Mouse (Mus musculus) cerebellum, adult 9-11 months (tissue): ENCODE results near the gene Fabp1.

ENCODE experiments used
- DNase-seq: peaks from one replicate; pipeline ENCODE4 v3.0.0; 2022

Fabp1 gene

GRCm38 (mm10) chr6:71221501-71221900 lies 21.9 kb downstream of the Fabp1 start:
- DNase-seq = no peak

- DNase-seq = no peak
These were observed 24.7 kb downstream of the Fabp1 start for GRCm38 (mm10) chr6:71224184-71224943.

- DNase-seq = no peak
These were observed 26.9 kb downstream of the Fabp1 start for GRCm38 (mm10) chr6:71226544-71226943.

DNA sequence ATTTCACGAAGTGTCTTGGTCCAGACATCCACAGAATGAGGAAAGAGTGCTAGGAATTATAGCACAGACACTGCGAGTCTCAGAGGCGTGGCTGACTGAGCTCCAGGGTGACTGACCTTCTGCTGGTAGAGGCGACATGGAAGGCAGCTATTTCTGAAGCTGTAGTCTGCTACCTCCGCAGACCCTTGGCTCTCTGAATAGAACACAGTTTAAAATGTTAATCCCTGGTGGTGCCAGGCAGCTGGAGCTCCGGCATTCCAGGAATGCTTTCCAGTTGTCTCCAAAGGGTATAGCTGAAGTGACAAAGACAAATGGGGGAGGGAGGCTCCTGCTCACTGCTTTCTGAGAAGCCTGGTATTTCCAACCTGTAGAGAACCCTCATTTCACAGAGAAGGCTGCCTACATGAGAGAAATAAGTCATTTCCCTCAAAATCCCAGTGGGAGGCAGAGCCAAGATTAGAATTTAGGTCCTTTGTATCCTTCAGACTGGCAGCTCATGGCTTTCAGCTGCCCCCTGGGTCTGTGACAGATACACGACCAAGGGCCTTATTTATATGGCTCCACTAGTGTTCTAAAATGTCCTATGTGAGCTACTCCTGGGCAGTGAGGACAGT lies 27.6 kb downstream of the Fabp1 start:
- no peak for DNase-seq

- DNase-seq = no peak
These were observed 35.5 kb downstream of the Fabp1 start for GRCm38 (mm10) chr6:71235121-71235520.

DNA sequence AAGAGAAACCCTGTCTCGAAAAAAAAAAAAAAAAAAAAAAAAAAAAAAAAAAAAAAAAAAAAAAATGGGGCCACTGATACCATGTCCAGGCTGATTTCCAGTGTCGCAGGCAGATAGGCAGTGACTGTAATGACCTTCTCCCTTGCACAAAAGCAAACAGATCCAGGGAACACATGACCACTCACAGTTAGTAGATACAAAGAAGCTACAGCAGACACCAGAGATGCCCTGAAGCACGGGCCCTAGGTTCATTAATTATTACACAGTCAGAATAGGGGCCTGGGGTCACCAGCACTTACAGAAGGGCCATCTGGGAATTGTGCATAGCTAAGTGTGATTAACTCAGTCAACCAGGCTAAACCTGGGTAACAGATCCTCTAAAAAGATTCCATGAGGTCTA lies 36.3 kb downstream of the Fabp1 start:
- DNase-seq = no peak

DNA sequence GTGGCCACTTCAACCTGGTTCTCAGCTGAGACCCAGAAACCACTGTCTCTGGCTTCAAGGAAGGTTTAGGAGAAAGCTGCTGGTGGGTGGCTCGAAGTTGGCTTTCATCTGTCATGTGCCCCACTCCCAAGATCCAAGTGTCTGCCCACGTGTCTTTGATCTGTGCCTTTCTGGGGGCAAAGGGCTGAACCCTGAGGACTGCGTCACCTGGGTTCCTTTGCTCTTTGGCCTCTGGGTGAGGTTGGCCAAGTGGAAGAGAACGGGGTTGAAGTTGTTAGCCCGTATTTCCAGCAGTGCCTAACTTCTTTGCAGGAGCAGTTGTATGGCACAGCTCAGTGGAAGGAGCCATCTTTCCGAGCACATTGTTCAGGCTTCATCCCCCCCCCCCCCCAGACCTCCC lies 36.9 kb downstream of the Fabp1 start:
- no peak for DNase-seq

DNA sequence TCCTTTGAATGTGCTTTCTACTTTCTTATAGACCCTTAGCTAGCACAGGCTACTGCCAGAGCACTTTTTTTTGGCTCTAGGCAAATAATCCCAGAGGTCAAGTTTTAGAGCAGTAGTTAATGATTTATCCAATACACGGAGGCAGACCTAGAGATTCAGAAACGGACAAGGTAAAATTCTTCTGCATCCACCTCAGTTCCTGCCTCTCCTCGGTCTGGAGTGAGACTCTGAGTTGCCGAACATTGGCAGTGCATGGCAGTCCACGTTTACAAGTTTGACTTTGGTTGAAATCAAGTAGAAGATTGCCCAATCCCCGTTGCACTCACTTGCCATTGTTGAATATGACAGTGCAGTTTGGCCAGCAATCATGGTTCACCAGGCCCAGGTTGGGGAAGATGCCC lies 37.4 kb downstream of the Fabp1 start:
- DNase-seq = no peak

GRCm38 (mm10) chr6:71239069-71239750 lies 39.6 kb downstream of the Fabp1 start:
- DNase-seq = no peak

DNA sequence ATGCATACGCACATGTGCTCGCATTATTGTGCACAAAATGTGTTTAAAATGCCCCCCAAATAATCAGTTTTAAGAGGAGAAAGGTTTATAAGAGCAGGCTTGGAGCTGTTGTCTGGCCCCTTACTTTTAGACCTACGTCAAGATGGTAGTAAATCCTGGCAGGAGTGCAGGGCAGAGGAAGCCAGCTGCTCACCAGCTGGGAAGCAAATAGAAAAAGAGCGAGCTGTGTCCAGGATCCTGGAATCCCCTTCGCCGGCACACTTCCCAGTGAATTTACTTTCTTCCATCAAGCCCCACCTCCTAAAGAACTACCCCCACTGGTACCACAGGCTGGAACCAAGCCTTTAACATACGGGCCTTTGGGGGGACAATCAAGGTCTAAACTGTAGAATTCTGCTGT lies 41.2 kb downstream of the Fabp1 start:
- no peak for DNase-seq

- DNase-seq = no peak
These were observed 43.2 kb downstream of the Fabp1 start for GRCm38 (mm10) chr6:71242811-71243210.

DNA sequence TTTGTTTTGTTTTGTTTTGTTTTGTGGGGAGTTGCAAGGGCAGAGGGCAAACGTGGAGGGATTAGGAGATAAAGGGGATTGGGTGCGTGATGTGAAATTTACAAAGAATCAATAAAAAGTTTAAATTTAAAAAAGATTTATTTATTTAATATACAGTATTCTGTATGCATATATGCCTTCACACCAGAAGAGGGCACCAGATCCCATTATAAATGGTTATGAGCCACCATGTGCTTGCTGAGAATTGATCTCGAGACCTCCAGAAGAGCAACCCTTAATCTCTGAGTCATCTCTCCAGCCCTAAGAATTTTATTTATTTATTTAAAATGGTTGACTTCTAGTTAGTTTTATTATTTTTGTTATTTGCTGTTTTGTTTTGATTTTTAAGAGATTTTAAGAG lies 43.6 kb downstream of the Fabp1 start:
- no peak for DNase-seq

GRCm38 (mm10) chr6:71248420-71248819 lies 48.8 kb downstream of the Fabp1 start:
- no peak for DNase-seq

- no peak for DNase-seq
These were observed 50.0 kb downstream of the Fabp1 start for GRCm38 (mm10) chr6:71249615-71250014.

DNA sequence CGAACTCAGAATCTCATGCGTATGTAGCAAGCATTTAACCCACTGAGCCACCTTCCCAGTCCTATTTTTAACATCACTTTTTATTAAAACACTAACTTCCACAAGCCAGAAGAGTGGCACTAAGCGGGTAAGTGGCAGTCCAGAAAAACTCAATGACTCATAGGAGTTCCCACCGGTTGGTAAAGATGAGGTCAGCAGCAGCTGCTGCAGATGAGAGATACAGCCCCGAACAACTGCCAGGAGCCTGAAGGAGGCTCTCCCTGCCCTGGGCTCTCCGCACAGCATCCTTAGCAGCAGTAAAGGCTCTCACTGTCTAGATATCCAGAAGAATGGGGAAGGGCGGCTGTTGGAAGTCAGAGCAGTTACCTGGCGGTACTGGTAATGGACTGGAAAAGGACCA lies 51.3 kb downstream of the Fabp1 start:
- DNase-seq = no peak

DNA sequence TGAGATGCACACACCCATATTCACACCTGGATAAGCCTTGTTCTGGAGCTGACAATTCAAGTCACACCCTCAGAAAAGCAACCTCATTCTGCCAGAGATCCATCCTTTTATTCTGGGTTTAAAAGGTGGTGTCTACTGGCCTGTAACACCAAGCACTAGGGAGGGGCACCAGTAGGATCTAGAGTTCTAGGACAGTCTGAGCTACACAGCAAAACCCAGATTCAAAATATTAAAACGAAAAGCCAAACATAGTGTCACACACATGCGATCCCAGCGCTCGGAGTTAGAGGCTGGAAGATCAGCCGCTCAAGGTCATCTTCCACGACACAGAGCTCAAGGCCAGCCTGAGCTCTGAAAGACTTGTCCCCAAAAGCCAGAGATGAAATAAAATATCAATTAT lies 54.8 kb downstream of the Fabp1 start:
- no peak for DNase-seq
